In genomic region chr4:150031234-150031890, GRCm38 (mm10) we compare ENCODE assay signal across 8 mouse cellular contexts. TPM values are rescaled to one million over a fixed set of nuclear protein-coding genes. Genes with fewer than 3 reads are reported as not detected.
DNase-seq lines count a peak whose midpoint lies in the region; ATAC-seq and TF ChIP-seq lines count a peak whose summit lies in the region.

No protein-coding gene starts in this region.

- no peak for ATAC-seq in megakaryocyte, adult 5-6 weeks (ENCODE audit: poor library complexity, severe bottlenecking)
- 0 out of 2 replicates have a peak, but pooled peaks have one; percentile 27 for ATAC-seq in embryonic facial prominence, embryonic 11.5 days (replicated peaks; ENCODE audit: insufficient number of reproducible peaks, low FRiP score, low TSS enrichment, low read depth)
- ATAC-seq in hindbrain, embryonic 16.5 days = no peak
- ATAC-seq in liver, embryonic 14.5 days (ENCODE audit: insufficient read depth) = no peak
- ATAC-seq in erythroid progenitor cell, adult 5-6 weeks (replicated peaks; ENCODE audit: low FRiP score, poor library complexity, severe bottlenecking) = no peak

- H3K4me3 ChIP-seq in megakaryocyte, embryonic 14.5 days (replicated peaks) = peak overlapping the region; percentile 92
- no peak overlapping the region for H3K4me3 ChIP-seq in embryonic facial prominence, embryonic 11.5 days (ENCODE audit: low read depth, low read length)
- H3K4me3 ChIP-seq in hindbrain, embryonic 16.5 days (ENCODE audit: low read length) = peak overlapping the region; percentile 55
- no peak overlapping the region; a peak in 1 of 4 replicates for H3K4me3 ChIP-seq in liver, embryonic 14.5 days (ENCODE audit: insufficient read depth in 1 of 2, low read depth in 2 of 2, low read length in 2 of 2)

- no peaks in the 10 kb centered on the region for H3K36me3 ChIP-seq in megakaryocyte, embryonic 14.5 days (replicated peaks; ENCODE audit: low read length)
- H3K36me3 ChIP-seq in embryonic facial prominence, embryonic 11.5 days (replicated peaks; ENCODE audit: control insufficient read depth, insufficient read depth, low read depth, low read length) = no peaks in the 10 kb centered on the region
- no peaks in the 10 kb centered on the region for H3K36me3 ChIP-seq in hindbrain, embryonic 16.5 days (ENCODE audit: control insufficient read depth, insufficient read depth, low read length)
- no peaks in the 10 kb centered on the region for H3K36me3 ChIP-seq in liver, embryonic 14.5 days (replicated peaks; ENCODE audit: control insufficient read depth, insufficient read depth, low read depth)

- DNase-seq in embryonic facial prominence, embryonic 11.5 days (ENCODE audit: low spot score) = no peak
- no peak for DNase-seq in liver, embryonic 14.5 days (ENCODE audit: low read depth in 3 of 3, low spot score in 3 of 3)
- DNase-seq in layer of hippocampus, adult 8-10 months (ENCODE audit: low spot score in 2 of 2) = no peak
- no peak for DNase-seq in natural killer cell, adult 2 months (ENCODE audit: low spot score in 2 of 2)

- no peak overlapping the region for H3K9ac ChIP-seq in embryonic facial prominence, embryonic 11.5 days (replicated peaks; ENCODE audit: low read length)
- H3K9ac ChIP-seq in hindbrain, embryonic 16.5 days (ENCODE audit: low read depth, low read length) = no peak overlapping the region
- H3K9ac ChIP-seq in liver, embryonic 14.5 days (replicated peaks) = no peak overlapping the region

- WGBS in embryonic facial prominence, embryonic 11.5 days = 18% methylated on average over 14 of the region's 14 CpGs
- 19% methylated on average over 14 of the region's 14 CpGs for WGBS in hindbrain, embryonic 16.5 days
- WGBS in liver, embryonic 14.5 days (ENCODE audit: insufficient replicate concordance) = 21% methylated on average over 14 of the region's 14 CpGs

- no peak overlapping the region for H3K27ac ChIP-seq in embryonic facial prominence, embryonic 11.5 days (replicated peaks; ENCODE audit: low read depth, low read length)
- no peak overlapping the region for H3K27ac ChIP-seq in hindbrain, embryonic 16.5 days (ENCODE audit: low read depth, low read length)
- H3K27ac ChIP-seq in liver, embryonic 14.5 days = no peak overlapping the region

- no peaks in the 10 kb centered on the region for H3K9me3 ChIP-seq in megakaryocyte, embryonic 14.5 days
- H3K9me3 ChIP-seq in embryonic facial prominence, embryonic 11.5 days (replicated peaks; ENCODE audit: control insufficient read depth, low read length) = no peaks in the 10 kb centered on the region
- no peaks in the 10 kb centered on the region for H3K9me3 ChIP-seq in hindbrain, embryonic 16.5 days (ENCODE audit: control insufficient read depth, low read length)
- no peaks in the 10 kb centered on the region for H3K9me3 ChIP-seq in liver, embryonic 14.5 days (ENCODE audit: control insufficient read depth, low read length)

- TF ChIP-seq CTCF in liver, embryonic 14.5 days (IDR thresholded peaks at IDR 0.05; ENCODE audit: low read depth) = no peak

- H3K4me1 ChIP-seq in megakaryocyte, embryonic 14.5 days = peaks cover 37% of the 10 kb centered on the region
- H3K4me1 ChIP-seq in embryonic facial prominence, embryonic 11.5 days (ENCODE audit: control insufficient read depth, insufficient read depth, low read length) = peaks cover 8% of the 10 kb centered on the region
- peaks cover 29% of the 10 kb centered on the region for H3K4me1 ChIP-seq in hindbrain, embryonic 16.5 days (ENCODE audit: control insufficient read depth, insufficient read depth, low read depth, low read length)
- H3K4me1 ChIP-seq in liver, embryonic 14.5 days (replicated peaks; ENCODE audit: control insufficient read depth in 2 of 2, insufficient read depth in 2 of 2, low read length in 1 of 2) = 0 out of 4 replicates have a peak, but pooled peaks cover 0 to 2% of the 10 kb centered on the region in 2 experiments

- H3K4me2 ChIP-seq in embryonic facial prominence, embryonic 11.5 days (ENCODE audit: low read depth, low read length) = peak overlapping the region; percentile 71
- H3K4me2 ChIP-seq in hindbrain, embryonic 16.5 days (ENCODE audit: low read length) = peak overlapping the region; percentile 96
- H3K4me2 ChIP-seq in liver, embryonic 14.5 days (ENCODE audit: low read depth) = peak overlapping the region; percentile 59

- no peak for TF ChIP-seq EP300 in liver, embryonic 14.5 days (IDR thresholded peaks at IDR 0.05; ENCODE audit: low read depth)

- peaks cover 94% of the 10 kb centered on the region for H3K27me3 ChIP-seq in megakaryocyte, embryonic 14.5 days (replicated peaks)
- H3K27me3 ChIP-seq in embryonic facial prominence, embryonic 11.5 days (ENCODE audit: control insufficient read depth, insufficient read depth, low read length) = peaks cover 62% of the 10 kb centered on the region
- peaks cover 45% of the 10 kb centered on the region for H3K27me3 ChIP-seq in hindbrain, embryonic 16.5 days (replicated peaks; ENCODE audit: control insufficient read depth, insufficient read depth, low read length)
- peaks cover 68% of the 10 kb centered on the region for H3K27me3 ChIP-seq in liver, embryonic 14.5 days (ENCODE audit: control insufficient read depth, insufficient read depth, low read length)

RNA-seq across cellular contexts. Expression of gene H6pd, which starts 22.5 kb away (rescaled TPM):
- 4.4 and 6.8 TPM in 2 replicates for polyA plus RNA-seq in megakaryocyte, embryonic 14.5 days (2012; ENCODE audit: insufficient read depth, low replicate concordance)
- 14.4 and 16.1 TPM in 2 replicates for total RNA-seq in megakaryocyte, adult 5-6 weeks (2015)
- total RNA-seq in megakaryocyte, adult 5-6 weeks (2017) = 26.1 and 32.7 TPM in 2 replicates
- polyA plus RNA-seq in embryonic facial prominence, embryonic 11.5 days (2014; fragmentation: Nextera tagmentation; extraction: Ambion mirVana) = 3.2 and 3.9 TPM in 2 replicates
- 2.9 and 3.5 TPM in 2 replicates for polyA plus RNA-seq in hindbrain, embryonic 16.5 days (2015; fragmentation: Nextera tagmentation; extraction: Ambion mirVana)
- polyA plus RNA-seq in liver, embryonic 14.5 days (2012; rRNA removed) = 8.3 and 9.6 TPM in 2 replicates
- 7.9 and 9.1 TPM in 2 replicates for polyA plus RNA-seq in liver, embryonic 14.5 days (2014; fragmentation: Nextera tagmentation; extraction: Ambion mirVana)
- 10 to 100 TPM; 11.9 to 14.4 (median 14.1) TPM for total RNA-seq in layer of hippocampus, adult 8-10 months (2022)
- 2.5 TPM in 2 replicates for total RNA-seq in erythroid progenitor cell, adult 5-6 weeks (2015; ENCODE audit: low replicate concordance)
- 3.2 and 11.8 TPM in 2 replicates for total RNA-seq in erythroid progenitor cell, adult 5-6 weeks (2017; ENCODE audit: low replicate concordance)

RNA-seq across cellular contexts. Expression of gene Gpr157, which starts 55.8 kb away (rescaled TPM):
- 1.1 and 1.9 TPM in 2 replicates for polyA plus RNA-seq in megakaryocyte, embryonic 14.5 days (2012; ENCODE audit: insufficient read depth, low replicate concordance)
- total RNA-seq in megakaryocyte, adult 5-6 weeks (2015) = 1.0 and 1.9 TPM in 2 replicates
- 1.6 and 2.6 TPM in 2 replicates for total RNA-seq in megakaryocyte, adult 5-6 weeks (2017)
- 0.18 and 0.28 TPM in 2 replicates for polyA plus RNA-seq in embryonic facial prominence, embryonic 11.5 days (2014; fragmentation: Nextera tagmentation; extraction: Ambion mirVana)
- 0.50 and 0.54 TPM in 2 replicates for polyA plus RNA-seq in hindbrain, embryonic 16.5 days (2015; fragmentation: Nextera tagmentation; extraction: Ambion mirVana)
- polyA plus RNA-seq in liver, embryonic 14.5 days (2012; rRNA removed) = 0.25 and 0.31 TPM in 2 replicates
- 0.05 and 0.08 TPM in 2 replicates for polyA plus RNA-seq in liver, embryonic 14.5 days (2014; fragmentation: Nextera tagmentation; extraction: Ambion mirVana)
- total RNA-seq in layer of hippocampus, adult 8-10 months (2022) = 1 to 10 TPM; 1.3 to 4.5 (median 2.3) TPM
- 0.42 TPM in 1 of 2 replicates, not detected in the other for total RNA-seq in erythroid progenitor cell, adult 5-6 weeks (2015; ENCODE audit: low replicate concordance)
- total RNA-seq in erythroid progenitor cell, adult 5-6 weeks (2017; ENCODE audit: low replicate concordance) = 0.51 and 0.83 TPM in 2 replicates

Comparison
In these comparisons a context has a peak if more than half of its experiments do, and no peak if none do; other contexts are left out.
1. H3K4me3 ChIP-seq: peak in megakaryocyte, embryonic 14.5 days (single experiment) and hindbrain, embryonic 16.5 days (single experiment); none in embryonic facial prominence, embryonic 11.5 days (single experiment) and liver, embryonic 14.5 days (0 of 2).
2. Peak in every context shown above with its lines, with median percentiles within 50 percentile points of each other: H3K4me2 ChIP-seq.